Mouse (Mus musculus): ENCODE results near the gene Zxdb. TPM values are rescaled to one million over a fixed set of nuclear protein-coding genes. Genes with fewer than 3 reads are reported as not detected.
"Not testable (repeated sequence)": the region's sequence is repeated elsewhere in the genome, so short reads cannot be mapped to it uniquely, and the experiment has no call there.

Zxdb gene
- polyA plus RNA-seq (2012; rRNA removed), result 1.2 and 1.5 TPM in 2 replicates

- H3K36me3 ChIP-seq (ENCODE audit: control insufficient read depth, insufficient read depth, low read length); H3K27ac ChIP-seq (ENCODE audit: control insufficient read depth, insufficient read depth, low read depth, low read length); H3K4me1 ChIP-seq (ENCODE audit: control insufficient read depth, insufficient read depth, low read length); H3K27me3 ChIP-seq (ENCODE audit: control insufficient read depth, insufficient read depth, low read length); H3K4me3 ChIP-seq (ENCODE audit: control insufficient read depth, low read depth, low read length): not testable (repeated sequence)
Observed at GRCm38 (mm10) chrX:94724192-94724971, at the start of gene Zxdb. TSS of gene Zxdb (plus strand) at chrX:94724569.

DNA sequence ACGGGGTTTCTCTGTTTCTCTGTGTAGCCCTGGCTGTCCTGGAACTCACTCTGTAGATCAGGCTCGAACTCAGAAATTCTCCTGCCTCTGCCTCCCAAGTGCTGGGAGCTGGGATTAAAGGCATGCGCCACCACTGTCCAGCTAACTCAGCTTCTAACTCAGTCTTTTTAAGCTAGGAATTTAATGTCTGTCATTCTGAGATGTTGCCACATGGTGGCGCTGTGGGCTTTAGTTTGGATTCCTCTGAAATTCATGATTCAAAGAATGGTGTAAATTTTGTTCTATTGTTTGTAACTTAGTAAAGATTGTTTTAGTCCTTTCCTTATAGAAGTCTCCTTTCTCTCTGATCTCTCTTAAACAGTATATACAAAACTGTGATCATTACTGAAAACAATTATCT lies 49.4 kb upstream of the Zxdb start:
- Histone ChIP-seq H3K4me3 (ENCODE audit: control insufficient read depth, low read depth, low read length) (no peak overlapping the region), H3K27me3 (ENCODE audit: control insufficient read depth, insufficient read depth, low read length) (no peaks in the 10 kb centered on the region), H3K36me3 (ENCODE audit: control insufficient read depth, insufficient read depth, low read length) (no peaks in the 10 kb centered on the region), H3K4me1 (ENCODE audit: control insufficient read depth, insufficient read depth, low read length) (no peaks in the 10 kb centered on the region), H3K27ac (ENCODE audit: control insufficient read depth, insufficient read depth, low read depth, low read length) (no peak overlapping the region)
- TF ChIP-seq CTCF (IDR thresholded peaks at IDR 0.05; ENCODE audit: control insufficient read depth, insufficient read depth, insufficient replicate concordance, low read depth, low read length), result no peak; the same call in 1 of the 2 replicates
- TF ChIP-seq POLR2A (IDR thresholded peaks at IDR 0.05; ENCODE audit: control insufficient read depth, low read depth, low read length), result no peak

GRCm38 (mm10) chrX:94681581-94681980 lies 42.8 kb upstream of the Zxdb start:
- not testable (repeated sequence) for H3K27ac ChIP-seq (ENCODE audit: control insufficient read depth, insufficient read depth, low read depth, low read length); H3K4me3 ChIP-seq (ENCODE audit: control insufficient read depth, low read depth, low read length); H3K36me3 ChIP-seq (ENCODE audit: control insufficient read depth, insufficient read depth, low read length); H3K27me3 ChIP-seq (ENCODE audit: control insufficient read depth, insufficient read depth, low read length); H3K4me1 ChIP-seq (ENCODE audit: control insufficient read depth, insufficient read depth, low read length)

- not testable (repeated sequence) for H3K27ac ChIP-seq (ENCODE audit: control insufficient read depth, insufficient read depth, low read depth, low read length); H3K27me3 ChIP-seq (ENCODE audit: control insufficient read depth, insufficient read depth, low read length); H3K36me3 ChIP-seq (ENCODE audit: control insufficient read depth, insufficient read depth, low read length); H3K4me3 ChIP-seq (ENCODE audit: control insufficient read depth, low read depth, low read length); H3K4me1 ChIP-seq (ENCODE audit: control insufficient read depth, insufficient read depth, low read length)
Observed at GRCm38 (mm10) chrX:94689593-94689992, 34.8 kb upstream of the Zxdb start.

DNA sequence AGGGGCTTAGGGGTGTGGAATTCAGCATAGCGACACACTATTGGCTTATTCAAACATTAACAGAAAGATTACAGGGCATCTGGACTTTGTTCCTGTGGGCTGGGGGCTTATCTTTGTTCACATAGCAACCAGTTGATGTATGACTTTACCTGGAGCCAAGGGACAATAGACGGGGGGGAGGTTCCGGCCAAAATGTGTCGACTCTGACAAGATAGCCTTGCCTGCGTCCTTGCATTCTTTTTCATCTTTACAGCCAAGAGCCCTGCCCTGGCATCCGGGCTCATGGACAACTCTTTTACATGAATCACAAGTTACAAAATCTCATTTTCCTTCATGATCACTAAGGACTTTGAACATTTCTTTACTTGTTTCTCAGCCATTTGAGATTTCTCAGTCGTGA lies 17.7 kb upstream of the Zxdb start:
- H3K27ac ChIP-seq (ENCODE audit: control insufficient read depth, insufficient read depth, low read depth, low read length); H3K4me3 ChIP-seq (ENCODE audit: control insufficient read depth, low read depth, low read length); H3K36me3 ChIP-seq (ENCODE audit: control insufficient read depth, insufficient read depth, low read length); H3K27me3 ChIP-seq (ENCODE audit: control insufficient read depth, insufficient read depth, low read length); H3K4me1 ChIP-seq (ENCODE audit: control insufficient read depth, insufficient read depth, low read length): not testable (repeated sequence)

- H3K4me1 ChIP-seq (ENCODE audit: control insufficient read depth, insufficient read depth, low read length); H3K27ac ChIP-seq (ENCODE audit: control insufficient read depth, insufficient read depth, low read depth, low read length); H3K4me3 ChIP-seq (ENCODE audit: control insufficient read depth, low read depth, low read length); H3K27me3 ChIP-seq (ENCODE audit: control insufficient read depth, insufficient read depth, low read length); H3K36me3 ChIP-seq (ENCODE audit: control insufficient read depth, insufficient read depth, low read length): not testable (repeated sequence)
Observed at GRCm38 (mm10) chrX:94709752-94710151, 14.6 kb upstream of the Zxdb start.

- H3K36me3 ChIP-seq (ENCODE audit: control insufficient read depth, insufficient read depth, low read length); H3K27me3 ChIP-seq (ENCODE audit: control insufficient read depth, insufficient read depth, low read length); H3K4me3 ChIP-seq (ENCODE audit: control insufficient read depth, low read depth, low read length); H3K4me1 ChIP-seq (ENCODE audit: control insufficient read depth, insufficient read depth, low read length); H3K27ac ChIP-seq (ENCODE audit: control insufficient read depth, insufficient read depth, low read depth, low read length): not testable (repeated sequence)
Observed at GRCm38 (mm10) chrX:94724972-94725569, 702 bp downstream of the Zxdb start.

DNA sequence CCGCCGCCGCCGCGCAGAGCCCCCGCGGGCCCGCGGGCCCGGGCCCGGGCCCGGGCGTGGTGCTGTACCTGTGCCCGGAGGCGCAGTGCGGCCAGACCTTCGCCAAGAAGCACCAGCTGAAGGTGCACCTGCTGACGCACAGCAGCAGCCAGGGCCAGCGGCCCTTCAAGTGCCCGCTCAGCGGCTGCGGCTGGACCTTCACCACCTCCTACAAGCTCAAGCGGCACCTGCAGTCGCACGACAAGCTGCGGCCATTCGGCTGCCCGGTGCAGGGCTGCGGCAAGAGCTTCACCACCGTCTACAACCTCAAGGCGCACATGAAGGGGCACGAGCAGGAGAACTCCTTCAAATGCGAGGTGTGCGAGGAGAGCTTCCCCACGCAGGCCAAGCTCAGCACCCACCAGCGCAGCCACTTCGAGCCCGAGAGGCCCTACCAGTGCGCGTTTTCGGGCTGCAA lies 1.3 kb downstream of the Zxdb start:
- not testable (repeated sequence) for H3K36me3 ChIP-seq (ENCODE audit: control insufficient read depth, insufficient read depth, low read length); H3K4me1 ChIP-seq (ENCODE audit: control insufficient read depth, insufficient read depth, low read length); H3K4me3 ChIP-seq (ENCODE audit: control insufficient read depth, low read depth, low read length); H3K27me3 ChIP-seq (ENCODE audit: control insufficient read depth, insufficient read depth, low read length); H3K27ac ChIP-seq (ENCODE audit: control insufficient read depth, insufficient read depth, low read depth, low read length)

Data from testis, adult 2 months (tissue).